Mouse (Mus musculus): ENCODE measurements around the gene Kcnk3. TPM values are rescaled to one million over a fixed set of nuclear protein-coding genes. Genes with fewer than 3 reads are reported as not detected.

Kcnk3 gene
- polyA plus RNA-seq, 1 experiment, result 20.0 TPM

DNA sequence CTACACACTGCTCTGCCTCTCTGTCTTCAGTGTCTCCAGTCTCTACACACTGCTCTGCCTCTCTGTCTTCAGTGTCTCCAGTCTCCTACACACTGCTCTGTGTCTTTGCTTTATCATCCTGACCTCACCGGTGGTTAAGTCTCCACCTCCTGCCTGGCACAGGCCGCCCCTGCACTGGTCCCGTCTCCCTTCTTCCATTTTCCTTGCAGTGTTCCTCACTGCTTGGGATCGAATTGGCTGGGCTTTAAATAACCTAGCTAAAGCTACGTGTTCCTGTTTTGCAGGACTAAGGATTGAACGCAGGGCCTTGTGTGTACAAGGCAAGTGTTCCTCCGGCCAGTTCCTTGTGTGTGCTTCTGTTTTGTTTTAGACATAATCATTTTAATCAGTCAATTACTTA, 82.1 kb downstream of the Kcnk3 start:
- no peak overlapping the region for H3K27ac ChIP-seq (ENCODE audit: insufficient read depth, low read length)
- no peak overlapping the region for H3K4me3 ChIP-seq (ENCODE audit: insufficient read depth, low read length)
- H3K4me1 ChIP-seq (ENCODE audit: control insufficient read depth, insufficient read depth, low read length), result no peaks in the 10 kb centered on the region
- no peak for TF ChIP-seq POLR2A (IDR thresholded peaks at IDR 0.05; ENCODE audit: extremely low read depth, insufficient read depth, low read length)
- TF ChIP-seq CTCF (IDR thresholded peaks at IDR 0.05; ENCODE audit: extremely low read depth, insufficient read depth, low read length), result no peak

DNA sequence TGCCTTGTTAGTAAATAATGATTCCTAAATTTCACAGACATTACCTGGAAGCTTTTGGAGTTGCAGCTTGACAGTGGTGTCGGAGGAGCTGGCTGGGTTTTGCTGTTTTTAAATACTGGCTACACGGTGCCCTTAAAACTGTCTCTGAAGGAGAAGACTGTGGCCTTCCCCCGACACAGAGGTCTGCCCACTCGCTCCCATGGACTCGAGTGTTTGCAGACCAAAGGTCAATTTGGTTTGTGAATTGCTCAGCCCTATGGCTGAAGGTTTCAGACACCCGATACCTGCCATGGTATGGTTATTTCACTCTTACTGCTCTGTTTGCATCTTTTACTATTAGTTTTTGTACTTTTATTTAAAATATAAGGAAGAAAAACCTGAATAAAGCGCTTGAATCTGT, 86.0 kb downstream of the Kcnk3 start:
- no peak overlapping the region for H3K27ac ChIP-seq (ENCODE audit: insufficient read depth, low read length)
- no peak overlapping the region for H3K4me3 ChIP-seq (ENCODE audit: insufficient read depth, low read length)
- H3K4me1 ChIP-seq (ENCODE audit: control insufficient read depth, insufficient read depth, low read length), result no peaks in the 10 kb centered on the region
- TF ChIP-seq CTCF (IDR thresholded peaks at IDR 0.05; ENCODE audit: extremely low read depth, insufficient read depth, low read length) (no peak), POLR2A (IDR thresholded peaks at IDR 0.05; ENCODE audit: extremely low read depth, insufficient read depth, low read length) (no peak)

Other genes with a start within 250 kb of the Kcnk3 start
- 13.9 and 17.4 TPM in 2 replicates for gene Otof, start 126.2 kb upstream of the Kcnk3 start, polyA plus RNA-seq (2012; rRNA removed)
- 0.25 and 1.1 TPM in 2 replicates for gene 1700001C02Rik, start 122.1 kb upstream of the Kcnk3 start, polyA plus RNA-seq (2012; rRNA removed)
- not detected in 2 replicates for gene Cib4, start 42.3 kb upstream of the Kcnk3 start, polyA plus RNA-seq (2012; rRNA removed)
- 57.8 and 60.0 TPM in 2 replicates for gene Slc35f6, start 59.8 kb downstream of the Kcnk3 start, polyA plus RNA-seq (2012; rRNA removed)
- 7.1 and 7.6 TPM in 2 replicates for gene Cenpa, start 78.6 kb downstream of the Kcnk3 start, polyA plus RNA-seq (2012; rRNA removed)
- gene Dpysl5, start 123.4 kb downstream of the Kcnk3 start, polyA plus RNA-seq (2012; rRNA removed), result 16.9 and 18.9 TPM in 2 replicates
- 268 and 302 TPM in 2 replicates for gene Mapre3, start 226.5 kb downstream of the Kcnk3 start, polyA plus RNA-seq (2012; rRNA removed)